14 mouse cellular contexts compared by ENCODE assay signal in genomic region chr7:31059919-31060620, GRCm38 (mm10). TPM values are rescaled to one million over a fixed set of nuclear protein-coding genes. Genes with fewer than 3 reads are reported as not detected.
A peak's percentile ranks its signal among the peaks of the same experiment; 100 is the strongest.
DNase-seq lines count a peak whose midpoint lies in the region; ATAC-seq and TF ChIP-seq lines count a peak whose summit lies in the region.
"Had no signal": no experiment of that assay in that cellular context is flagged by ENCODE, and none has a peak within 500 bp of the region (broad histone marks: within the 10 kb centered on the region; RNA-seq: fewer than 3 reads in every experiment).

No protein-coding gene starts in this region.

- 0 out of 2 replicates have a peak overlapping the region, but pooled peaks have one; percentile 13 for H3K4me3 ChIP-seq in hindbrain, embryonic 10.5 days
- no peak overlapping the region for H3K4me3 ChIP-seq in hindbrain, postnatal 0 days (ENCODE audit: low read length)
- no peak overlapping the region for H3K4me3 ChIP-seq in midbrain, embryonic 12.5 days
- H3K4me3 ChIP-seq in midbrain, embryonic 14.5 days (replicated peaks; ENCODE audit: low read depth, low read length), result no peak overlapping the region
- H3K4me3 ChIP-seq in hindbrain, embryonic 13.5 days, result no peak overlapping the region
- H3K4me3 ChIP-seq in stomach, embryonic 15.5 days (replicated peaks), result no peak overlapping the region
- H3K4me3 ChIP-seq: kidney, embryonic 15.5 days; liver, embryonic 13.5 days had no signal

- peaks cover 26% of the 10 kb centered on the region for H3K4me1 ChIP-seq in hindbrain, embryonic 10.5 days (replicated peaks)
- H3K4me1 ChIP-seq in hindbrain, postnatal 0 days (ENCODE audit: insufficient read depth, low read length), result 0 out of 2 replicates have a peak, but pooled peaks cover 3% of the 10 kb centered on the region
- H3K4me1 ChIP-seq in midbrain, embryonic 12.5 days, result peaks cover 7% of the 10 kb centered on the region
- H3K4me1 ChIP-seq in midbrain, embryonic 14.5 days (ENCODE audit: control insufficient read depth, insufficient read depth, low read length), result no peaks in the 10 kb centered on the region
- peaks cover 5% of the 10 kb centered on the region for H3K4me1 ChIP-seq in hindbrain, embryonic 13.5 days (replicated peaks)
- peaks cover 7% of the 10 kb centered on the region for H3K4me1 ChIP-seq in stomach, embryonic 15.5 days

- no peaks in the 10 kb centered on the region for H3K36me3 ChIP-seq in hindbrain, embryonic 10.5 days
- no peaks in the 10 kb centered on the region for H3K36me3 ChIP-seq in hindbrain, postnatal 0 days (ENCODE audit: insufficient read depth, low read length)
- no peaks in the 10 kb centered on the region for H3K36me3 ChIP-seq in midbrain, embryonic 12.5 days
- no peaks in the 10 kb centered on the region for H3K36me3 ChIP-seq in midbrain, embryonic 14.5 days (ENCODE audit: control insufficient read depth, insufficient read depth, low read length)
- no peaks in the 10 kb centered on the region for H3K36me3 ChIP-seq in hindbrain, embryonic 13.5 days
- H3K36me3 ChIP-seq in stomach, embryonic 15.5 days, result no peaks in the 10 kb centered on the region
- H3K36me3 ChIP-seq: kidney, embryonic 15.5 days; liver, embryonic 13.5 days had no signal

- H3K27ac ChIP-seq in hindbrain, embryonic 10.5 days, result peak overlapping the region; percentile 88
- H3K27ac ChIP-seq in hindbrain, postnatal 0 days, result no peak overlapping the region
- no peak overlapping the region for H3K27ac ChIP-seq in midbrain, embryonic 12.5 days (replicated peaks)
- no peak overlapping the region for H3K27ac ChIP-seq in midbrain, embryonic 14.5 days (replicated peaks; ENCODE audit: low read depth, low read length)
- 0 out of 2 replicates have a peak overlapping the region, but pooled peaks have one; percentile 35 for H3K27ac ChIP-seq in hindbrain, embryonic 13.5 days
- peak overlapping the region; percentile 31; the same call in 1 of the 2 replicates for H3K27ac ChIP-seq in stomach, embryonic 15.5 days
- H3K27ac ChIP-seq: kidney, embryonic 15.5 days; liver, embryonic 13.5 days had no signal

- WGBS in hindbrain, embryonic 10.5 days, result 56% methylated on average over 11 of the region's 11 CpGs
- WGBS in hindbrain, postnatal 0 days, result 51% methylated on average over 11 of the region's 11 CpGs
- 59% methylated on average over 11 of the region's 11 CpGs for WGBS in midbrain, embryonic 12.5 days
- 56% methylated on average over 11 of the region's 11 CpGs for WGBS in midbrain, embryonic 14.5 days
- 56% methylated on average over 11 of the region's 11 CpGs for WGBS in hindbrain, embryonic 13.5 days
- WGBS in stomach, embryonic 15.5 days, result 70% methylated on average over 11 of the region's 11 CpGs

- ATAC-seq in hindbrain, postnatal 0 days, result no peak
- ATAC-seq in midbrain, embryonic 12.5 days (ENCODE audit: low FRiP score, low read depth), result 0 out of 2 replicates have a peak, but pooled peaks have one; percentile 24
- no peak for ATAC-seq in midbrain, embryonic 14.5 days (ENCODE audit: low FRiP score, low TSS enrichment)
- ATAC-seq in hindbrain, embryonic 13.5 days (ENCODE audit: low FRiP score), result no peak
- no peak for ATAC-seq in stomach, embryonic 15.5 days (ENCODE audit: insufficient read depth, low FRiP score, low read depth)

- 0 out of 2 replicates have a peak, but pooled peaks cover under 1% of the 10 kb centered on the region for H3K27me3 ChIP-seq in hindbrain, embryonic 10.5 days (ENCODE audit: insufficient read depth, poor library complexity, severe bottlenecking)
- no peaks in the 10 kb centered on the region for H3K27me3 ChIP-seq in hindbrain, postnatal 0 days (ENCODE audit: insufficient read depth, low read length)
- H3K27me3 ChIP-seq in midbrain, embryonic 12.5 days, result peaks cover 5% of the 10 kb centered on the region
- no peaks in the 10 kb centered on the region for H3K27me3 ChIP-seq in midbrain, embryonic 14.5 days (ENCODE audit: control insufficient read depth, insufficient read depth, low read length)
- peaks cover 2% of the 10 kb centered on the region; the same call in 1 of the 2 replicates for H3K27me3 ChIP-seq in hindbrain, embryonic 13.5 days
- no peaks in the 10 kb centered on the region for H3K27me3 ChIP-seq in stomach, embryonic 15.5 days (replicated peaks)
- H3K27me3 ChIP-seq: kidney, embryonic 15.5 days; liver, embryonic 13.5 days had no signal

- no peak for DNase-seq in hindbrain, embryonic 10.5 days (ENCODE audit: low spot score)
- no peak for DNase-seq in hindbrain, postnatal 0 days (ENCODE audit: low spot score)
- DNase-seq in midbrain, embryonic 14.5 days, result no peak
- DNase-seq in kidney, postnatal 25 days, result no peak
- DNase-seq: cerebellum, adult 18-20 months; heart, postnatal 14 days; liver, embryonic 13.5 days; lung, postnatal 10 days; thymus, postnatal 36 days had no signal

- no peak overlapping the region for H3K9ac ChIP-seq in hindbrain, postnatal 0 days (replicated peaks; ENCODE audit: low read length)
- no peak overlapping the region for H3K9ac ChIP-seq in midbrain, embryonic 12.5 days (replicated peaks)
- H3K9ac ChIP-seq in midbrain, embryonic 14.5 days (replicated peaks; ENCODE audit: low read length), result no peak overlapping the region
- peak overlapping the region; percentile 51; the same call in 1 of the 2 replicates for H3K9ac ChIP-seq in hindbrain, embryonic 13.5 days
- no peak overlapping the region for H3K9ac ChIP-seq in stomach, embryonic 15.5 days
- H3K9ac ChIP-seq: kidney, embryonic 15.5 days; liver, embryonic 13.5 days had no signal

- no peak for TF ChIP-seq CTCF in hindbrain, postnatal 0 days (IDR thresholded peaks at IDR 0.05; ENCODE audit: low read depth)

- H3K9me3 ChIP-seq in hindbrain, embryonic 10.5 days, result no peaks in the 10 kb centered on the region
- H3K9me3 ChIP-seq in hindbrain, postnatal 0 days (ENCODE audit: low read length), result no peaks in the 10 kb centered on the region
- no peaks in the 10 kb centered on the region for H3K9me3 ChIP-seq in midbrain, embryonic 12.5 days
- no peaks in the 10 kb centered on the region for H3K9me3 ChIP-seq in midbrain, embryonic 14.5 days (ENCODE audit: control insufficient read depth, low read length)
- no peaks in the 10 kb centered on the region for H3K9me3 ChIP-seq in hindbrain, embryonic 13.5 days
- H3K9me3 ChIP-seq in stomach, embryonic 15.5 days, result no peaks in the 10 kb centered on the region
- H3K9me3 ChIP-seq: kidney, embryonic 15.5 days; liver, embryonic 13.5 days had no signal

- no peak overlapping the region for H3K4me2 ChIP-seq in hindbrain, postnatal 0 days (ENCODE audit: low read depth, low read length)
- H3K4me2 ChIP-seq in midbrain, embryonic 12.5 days (replicated peaks), result no peak overlapping the region
- no peak overlapping the region for H3K4me2 ChIP-seq in midbrain, embryonic 14.5 days (ENCODE audit: low read length)
- no peak overlapping the region for H3K4me2 ChIP-seq in hindbrain, embryonic 13.5 days
- no peak overlapping the region for H3K4me2 ChIP-seq in stomach, embryonic 15.5 days
- H3K4me2 ChIP-seq: kidney, embryonic 15.5 days; liver, embryonic 13.5 days had no signal

RNA-seq across cellular contexts. Expression of gene Lgi4, which starts 0.9 kb away (rescaled TPM):
- polyA plus RNA-seq in hindbrain, embryonic 10.5 days (2016; fragmentation: Nextera tagmentation; extraction: Ambion mirVana), result 2.3 and 6.3 TPM in 2 replicates
- 1.9 and 5.9 TPM in 2 replicates for total RNA-seq in hindbrain, postnatal 0 days (2014; rRNA removed)
- polyA plus RNA-seq in hindbrain, postnatal 0 days (2015; fragmentation: Nextera tagmentation; extraction: Ambion mirVana), result 1.2 and 1.3 TPM in 2 replicates
- 0.54 and 0.55 TPM in 2 replicates for polyA plus RNA-seq in midbrain, embryonic 12.5 days (2016; fragmentation: Nextera tagmentation; extraction: Ambion mirVana)
- polyA plus RNA-seq in midbrain, embryonic 14.5 days (2014; fragmentation: Nextera tagmentation; extraction: Ambion mirVana), result 0.16 and 0.17 TPM in 2 replicates
- polyA plus RNA-seq in hindbrain, embryonic 13.5 days (2015; fragmentation: Nextera tagmentation; extraction: Ambion mirVana), result 1.1 and 1.6 TPM in 2 replicates
- polyA plus RNA-seq in stomach, embryonic 15.5 days (2015; fragmentation: Nextera tagmentation; extraction: Ambion mirVana), result 1.6 and 1.9 TPM in 2 replicates

RNA-seq across cellular contexts. Expression of gene Fxyd1, which starts 3.1 kb away (rescaled TPM):
- 14.0 and 17.1 TPM in 2 replicates for polyA plus RNA-seq in hindbrain, embryonic 10.5 days (2016; fragmentation: Nextera tagmentation; extraction: Ambion mirVana)
- 24.0 and 26.5 TPM in 2 replicates for total RNA-seq in hindbrain, postnatal 0 days (2014; rRNA removed)
- polyA plus RNA-seq in hindbrain, postnatal 0 days (2015; fragmentation: Nextera tagmentation; extraction: Ambion mirVana), result 129 and 150 TPM in 2 replicates
- polyA plus RNA-seq in midbrain, embryonic 12.5 days (2016; fragmentation: Nextera tagmentation; extraction: Ambion mirVana), result 8.9 and 10.3 TPM in 2 replicates
- polyA plus RNA-seq in midbrain, embryonic 14.5 days (2014; fragmentation: Nextera tagmentation; extraction: Ambion mirVana), result 2.8 and 9.0 TPM in 2 replicates
- polyA plus RNA-seq in hindbrain, embryonic 13.5 days (2015; fragmentation: Nextera tagmentation; extraction: Ambion mirVana), result 27.3 and 30.6 TPM in 2 replicates
- 89.3 and 110 TPM in 2 replicates for polyA plus RNA-seq in stomach, embryonic 15.5 days (2015; fragmentation: Nextera tagmentation; extraction: Ambion mirVana)

RNA-seq across cellular contexts. Expression of gene Fxyd7, which starts 8.8 kb away (rescaled TPM):
- polyA plus RNA-seq in hindbrain, embryonic 10.5 days (2016; fragmentation: Nextera tagmentation; extraction: Ambion mirVana), result 1.4 and 7.6 TPM in 2 replicates
- total RNA-seq in hindbrain, postnatal 0 days (2014; rRNA removed), result 234 and 282 TPM in 2 replicates
- polyA plus RNA-seq in hindbrain, postnatal 0 days (2015; fragmentation: Nextera tagmentation; extraction: Ambion mirVana), result 466 and 477 TPM in 2 replicates
- 10.0 and 11.5 TPM in 2 replicates for polyA plus RNA-seq in midbrain, embryonic 12.5 days (2016; fragmentation: Nextera tagmentation; extraction: Ambion mirVana)
- polyA plus RNA-seq in midbrain, embryonic 14.5 days (2014; fragmentation: Nextera tagmentation; extraction: Ambion mirVana), result 99.9 and 159 TPM in 2 replicates
- polyA plus RNA-seq in hindbrain, embryonic 13.5 days (2015; fragmentation: Nextera tagmentation; extraction: Ambion mirVana), result 108 and 116 TPM in 2 replicates
- polyA plus RNA-seq in stomach, embryonic 15.5 days (2015; fragmentation: Nextera tagmentation; extraction: Ambion mirVana), result 21.6 and 25.0 TPM in 2 replicates

RNA-seq across cellular contexts. Expression of gene Fxyd3, which starts 16.4 kb away (rescaled TPM):
- polyA plus RNA-seq in hindbrain, embryonic 10.5 days (2016; fragmentation: Nextera tagmentation; extraction: Ambion mirVana), result 7.9 and 10.8 TPM in 2 replicates
- total RNA-seq in hindbrain, postnatal 0 days (2014; rRNA removed), result not detected in 2 replicates
- 1.2 and 1.5 TPM in 2 replicates for polyA plus RNA-seq in hindbrain, postnatal 0 days (2015; fragmentation: Nextera tagmentation; extraction: Ambion mirVana)
- 1.4 and 1.7 TPM in 2 replicates for polyA plus RNA-seq in midbrain, embryonic 12.5 days (2016; fragmentation: Nextera tagmentation; extraction: Ambion mirVana)
- not detected in 2 replicates for polyA plus RNA-seq in midbrain, embryonic 14.5 days (2014; fragmentation: Nextera tagmentation; extraction: Ambion mirVana)
- polyA plus RNA-seq in hindbrain, embryonic 13.5 days (2015; fragmentation: Nextera tagmentation; extraction: Ambion mirVana), result 0.79 and 1.3 TPM in 2 replicates
- polyA plus RNA-seq in stomach, embryonic 15.5 days (2015; fragmentation: Nextera tagmentation; extraction: Ambion mirVana), result 364 and 383 TPM in 2 replicates
- total RNA-seq: left cerebral cortex, postnatal 14 days had no signal

RNA-seq across cellular contexts. Expression of gene Fxyd5, which starts 17.8 kb away (rescaled TPM):
- 11.6 and 14.7 TPM in 2 replicates for polyA plus RNA-seq in hindbrain, embryonic 10.5 days (2016; fragmentation: Nextera tagmentation; extraction: Ambion mirVana)
- 15.3 and 22.1 TPM in 2 replicates for total RNA-seq in hindbrain, postnatal 0 days (2014; rRNA removed)
- 33.3 and 35.3 TPM in 2 replicates for polyA plus RNA-seq in hindbrain, postnatal 0 days (2015; fragmentation: Nextera tagmentation; extraction: Ambion mirVana)
- 8.7 and 13.2 TPM in 2 replicates for polyA plus RNA-seq in midbrain, embryonic 12.5 days (2016; fragmentation: Nextera tagmentation; extraction: Ambion mirVana)
- 7.9 and 10.8 TPM in 2 replicates for polyA plus RNA-seq in midbrain, embryonic 14.5 days (2014; fragmentation: Nextera tagmentation; extraction: Ambion mirVana)
- 13.0 and 20.0 TPM in 2 replicates for polyA plus RNA-seq in hindbrain, embryonic 13.5 days (2015; fragmentation: Nextera tagmentation; extraction: Ambion mirVana)
- 27.1 and 29.0 TPM in 2 replicates for polyA plus RNA-seq in stomach, embryonic 15.5 days (2015; fragmentation: Nextera tagmentation; extraction: Ambion mirVana)

Comparison
In these comparisons a context has a peak if more than half of its experiments do, and no peak if none do; other contexts are left out.
1. H3K27ac ChIP-seq: peak in hindbrain, embryonic 10.5 days (single experiment), hindbrain, embryonic 13.5 days (single experiment) and stomach, embryonic 15.5 days (single experiment); none in hindbrain, postnatal 0 days (single experiment), midbrain, embryonic 12.5 days (single experiment) and midbrain, embryonic 14.5 days (single experiment).